Mouse (Mus musculus) spleen, adult 18-20 months (tissue): ENCODE data around the gene Rhbdl1.
"Not testable (repeated sequence)": the region's sequence is repeated elsewhere in the genome, so short reads cannot be mapped to it uniquely, and the experiment has no call there.

Source experiments
- DNase-seq, 2 experiments: peaks; one replicate each; pipeline ENCODE4 v3.0.0; 2022; ENCODE audit warnings: mixed read lengths in 2 of 2

Rhbdl1 gene

DNA sequence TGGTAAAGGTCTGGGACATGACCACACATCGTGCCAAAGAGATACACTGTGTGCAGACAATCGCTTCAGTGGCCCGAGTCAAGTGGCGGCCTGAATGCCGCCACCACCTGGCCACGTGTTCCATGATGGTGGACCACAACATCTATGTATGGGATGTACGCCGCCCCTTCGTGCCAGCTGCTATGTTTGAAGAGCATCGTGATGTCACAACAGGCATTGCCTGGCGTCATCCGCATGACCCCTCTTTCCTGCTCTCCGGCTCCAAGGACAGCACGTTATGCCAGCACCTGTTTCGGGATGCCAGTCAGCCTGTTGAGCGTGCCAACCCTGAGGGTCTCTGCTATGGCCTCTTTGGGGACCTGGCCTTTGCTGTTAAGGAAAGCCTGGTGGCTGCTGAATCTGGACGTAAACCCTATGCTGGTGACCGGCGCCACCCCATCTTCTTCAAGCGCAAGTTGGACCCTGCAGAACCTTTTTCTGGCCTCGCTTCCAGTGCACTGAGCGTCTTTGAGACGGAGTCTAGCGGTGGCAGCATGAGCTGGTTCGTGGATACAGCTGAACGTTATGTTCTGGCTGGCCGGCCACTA, 11.0 kb downstream of the Rhbdl1 start:
- no peak for DNase-seq

DNA sequence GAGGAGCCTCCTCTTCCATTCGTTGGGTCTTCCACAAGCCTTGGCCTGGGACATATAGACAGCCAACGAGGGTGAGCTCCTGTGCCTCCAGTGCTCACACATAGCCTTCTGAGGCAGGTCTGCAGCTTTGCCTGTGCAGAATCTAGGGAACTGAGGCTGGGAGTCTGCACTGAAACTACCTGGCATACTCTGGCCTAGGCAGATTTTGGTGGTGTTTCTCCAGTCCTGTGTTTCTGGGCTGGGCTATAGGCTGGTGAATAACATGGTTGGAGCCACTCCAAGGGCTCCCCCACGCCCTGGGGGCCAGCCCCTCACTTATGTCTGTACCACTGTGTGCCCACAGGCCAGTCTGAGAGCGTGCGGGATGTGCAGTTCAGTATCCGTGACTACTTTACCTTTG, 11.8 kb downstream of the Rhbdl1 start:
- no peak for DNase-seq

DNA sequence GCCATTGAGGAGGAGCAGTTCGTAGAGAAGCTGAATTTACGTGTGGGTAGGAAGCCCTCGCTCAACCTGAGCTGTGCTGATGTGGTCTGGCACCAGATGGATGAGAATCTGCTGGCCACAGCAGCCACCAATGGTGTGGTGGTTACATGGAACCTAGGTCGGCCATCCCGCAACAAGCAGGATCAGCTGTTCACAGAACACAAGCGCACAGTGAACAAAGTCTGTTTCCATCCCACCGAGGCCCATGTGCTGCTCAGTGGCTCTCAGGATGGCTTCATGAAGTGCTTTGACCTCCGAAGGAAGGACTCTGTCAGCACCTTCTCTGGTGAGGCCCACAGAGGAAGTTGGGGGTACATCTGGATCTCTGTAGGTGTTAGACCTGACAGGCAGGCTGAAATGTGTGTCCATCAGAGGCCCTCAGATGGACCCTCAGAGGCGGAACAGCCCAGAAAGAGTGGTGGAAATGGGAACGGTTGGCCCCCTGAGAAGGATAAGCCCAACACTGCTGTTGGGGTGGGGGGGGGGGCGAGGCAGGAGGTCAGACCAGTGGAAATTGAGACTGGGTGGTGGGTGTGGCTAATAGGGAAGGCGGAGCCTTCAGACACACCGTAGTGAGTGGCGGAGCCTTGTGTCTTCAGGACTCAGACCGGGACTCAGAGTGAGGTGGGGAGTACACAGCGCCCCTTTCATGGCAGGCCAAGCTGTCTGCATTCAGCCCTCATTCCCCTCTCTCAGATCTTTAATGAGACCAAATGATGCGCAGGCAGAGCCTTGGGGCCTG, 12.5 kb downstream of the Rhbdl1 start:
- DNase-seq: no peak

DNA sequence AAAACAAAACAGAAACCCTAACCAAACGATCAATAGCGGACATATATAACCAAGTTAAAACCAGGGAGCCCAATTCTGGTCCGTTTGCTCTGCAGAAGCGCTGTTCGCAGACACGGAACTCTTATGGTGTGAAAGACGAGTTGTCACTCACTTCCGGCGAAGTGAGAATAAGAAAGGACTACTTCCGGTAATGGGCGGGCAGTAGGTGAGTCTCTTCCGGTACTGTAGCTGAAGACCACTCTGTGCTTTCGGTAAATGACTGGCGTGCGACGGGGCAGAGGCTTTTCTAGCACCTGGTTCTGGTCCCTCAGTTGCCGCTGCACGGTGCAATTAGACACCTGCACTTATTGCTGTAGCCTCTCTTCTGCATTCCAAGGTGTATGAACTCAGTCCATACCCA, 13.6 kb downstream of the Rhbdl1 start, which contains the start of gene Wdr24:
Gene Wdr24, plus strand, starts transcription at position 176 of the 400 bp plus-strand sequence.
- DNase-seq: peak; percentile 46 to 71

DNA sequence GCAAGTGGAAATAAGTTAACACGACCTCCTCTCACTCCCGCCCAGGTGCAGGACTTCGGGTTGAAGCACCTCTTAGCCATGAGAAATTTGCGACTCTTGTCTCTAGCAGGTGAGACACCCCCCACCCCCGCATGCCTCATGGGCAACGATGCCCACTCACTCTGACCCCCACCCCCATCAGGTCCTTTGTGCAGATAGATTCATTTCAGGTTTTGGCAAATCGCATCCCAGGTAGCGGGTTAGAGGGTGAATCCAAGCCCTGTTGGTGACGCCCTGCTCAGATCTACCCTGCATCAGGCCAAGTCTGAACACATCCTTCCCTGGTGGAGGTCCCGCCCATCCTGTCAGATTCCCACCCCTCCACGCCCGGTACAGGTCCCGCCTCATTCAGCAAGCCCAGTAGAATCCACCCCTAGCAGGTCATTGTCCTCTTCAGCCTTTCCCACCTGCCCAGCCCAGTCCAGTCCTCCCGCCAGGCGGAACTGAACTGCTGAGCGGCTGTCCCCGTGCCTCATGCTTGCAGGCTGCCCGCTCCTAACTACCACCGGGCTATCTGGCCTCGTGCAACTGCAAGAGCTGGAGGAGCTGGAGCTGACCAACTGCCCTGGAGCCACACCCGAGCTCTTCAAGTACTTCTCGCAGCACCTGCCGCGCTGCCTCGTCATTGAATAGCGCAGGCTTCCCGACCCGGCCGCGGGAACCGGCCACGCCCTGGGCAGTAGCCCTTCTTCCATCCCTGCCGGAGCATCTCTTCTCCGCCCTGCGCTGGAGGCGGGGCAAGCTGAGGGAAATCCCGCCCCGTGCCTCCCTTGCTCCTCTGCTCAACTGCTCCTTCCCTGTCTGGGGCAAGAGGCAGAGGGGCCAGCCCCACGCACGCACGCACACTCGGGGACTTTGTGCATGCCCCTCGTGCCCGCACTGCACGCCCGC, 18.0 kb downstream of the Rhbdl1 start:
- no peak for DNase-seq

DNA sequence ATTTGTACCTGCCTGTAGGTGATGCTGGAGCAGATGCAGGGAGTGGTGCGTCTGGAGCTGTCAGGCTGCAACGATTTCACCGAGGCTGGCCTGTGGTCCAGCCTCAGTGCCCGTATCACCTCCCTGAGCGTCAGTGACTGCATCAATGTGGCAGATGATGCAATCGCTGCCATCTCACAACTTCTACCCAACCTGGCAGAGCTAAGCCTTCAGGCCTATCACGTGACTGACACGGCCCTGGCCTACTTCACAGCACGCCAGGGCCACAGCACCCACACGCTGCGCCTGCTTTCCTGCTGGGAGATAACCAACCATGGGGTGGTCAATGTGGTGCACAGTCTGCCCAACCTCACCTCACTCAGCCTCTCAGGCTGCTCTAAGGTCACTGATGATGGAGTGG, 19.4 kb downstream of the Rhbdl1 start:
- no peak for DNase-seq

DNA sequence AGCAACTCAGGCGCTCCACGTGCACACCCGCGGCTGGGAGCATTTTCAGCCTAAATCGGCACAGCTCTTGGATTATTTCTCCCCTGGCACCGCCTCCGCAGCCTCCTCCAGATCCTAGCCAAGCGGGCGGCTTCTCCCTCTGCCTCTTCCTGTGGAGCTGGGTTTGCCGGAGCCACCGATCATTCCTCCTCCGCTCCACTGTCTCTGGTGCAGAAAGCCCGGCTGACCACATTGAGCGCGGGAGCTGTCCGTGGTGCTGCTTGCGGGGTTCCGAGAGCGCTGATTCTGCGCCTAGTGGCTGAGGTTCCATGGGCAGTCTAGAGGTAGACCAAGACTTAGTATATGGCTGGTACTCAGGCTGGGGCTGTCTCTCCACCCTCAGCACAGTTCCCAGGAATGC, 23.6 kb downstream of the Rhbdl1 start:
- peak in 1 of 2 experiments; percentile 75 for DNase-seq

DNA sequence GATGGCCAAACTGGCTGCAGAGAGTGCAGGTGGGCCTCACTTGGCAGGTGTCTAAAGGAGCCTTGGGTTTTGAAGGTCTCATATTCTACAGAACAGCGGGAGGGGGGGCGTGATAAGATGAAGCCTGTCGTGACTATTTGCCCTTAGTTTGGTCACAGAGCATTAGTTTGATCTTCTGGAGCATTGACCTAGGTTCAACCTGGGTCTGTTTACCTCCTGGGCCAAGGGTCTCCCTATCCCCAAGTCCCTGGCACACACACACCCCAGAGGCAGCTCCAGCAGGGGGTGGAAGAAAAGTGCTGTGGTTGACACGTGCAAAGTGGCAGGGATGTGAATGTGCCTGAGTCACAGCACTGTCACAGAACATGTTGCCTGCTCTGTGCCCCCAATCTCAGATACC, 26.2 kb downstream of the Rhbdl1 start:
- DNase-seq: no peak

DNA sequence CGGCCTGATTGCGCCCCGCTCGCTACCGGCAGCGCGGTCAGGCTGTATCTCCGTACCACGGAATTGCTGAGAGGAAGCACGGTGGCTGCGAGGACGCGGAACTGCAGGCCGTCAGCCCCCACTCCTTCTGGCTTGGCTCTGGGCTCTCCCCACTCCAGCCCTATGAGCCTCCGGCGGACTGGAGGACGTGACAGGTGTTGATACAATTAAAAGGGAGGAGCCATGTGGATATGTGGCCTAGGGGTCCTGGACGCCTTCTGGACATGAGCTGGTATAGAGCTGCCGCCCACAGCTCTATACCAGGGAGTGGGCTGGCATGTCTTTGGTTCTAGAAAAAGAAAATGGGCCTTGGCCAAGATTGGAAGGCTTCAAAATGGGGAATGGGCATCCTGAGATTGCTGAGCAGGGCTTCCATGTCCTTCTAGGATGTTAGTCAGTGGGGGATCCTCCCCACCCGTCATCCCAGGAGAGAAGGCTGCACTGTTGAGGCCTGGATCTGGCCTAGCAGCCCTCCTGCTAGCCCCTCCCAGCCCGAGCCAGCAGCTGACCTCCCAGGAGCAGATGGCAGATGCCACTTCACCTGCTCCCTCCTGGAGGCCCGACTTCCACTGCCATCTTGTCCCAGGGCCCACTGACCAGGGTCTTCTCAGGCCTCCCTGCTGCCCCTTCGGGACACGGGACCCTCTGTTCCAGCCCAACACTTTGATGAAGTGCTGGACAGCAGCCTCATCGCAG, 27.3 kb downstream of the Rhbdl1 start:
- no peak for DNase-seq

DNA sequence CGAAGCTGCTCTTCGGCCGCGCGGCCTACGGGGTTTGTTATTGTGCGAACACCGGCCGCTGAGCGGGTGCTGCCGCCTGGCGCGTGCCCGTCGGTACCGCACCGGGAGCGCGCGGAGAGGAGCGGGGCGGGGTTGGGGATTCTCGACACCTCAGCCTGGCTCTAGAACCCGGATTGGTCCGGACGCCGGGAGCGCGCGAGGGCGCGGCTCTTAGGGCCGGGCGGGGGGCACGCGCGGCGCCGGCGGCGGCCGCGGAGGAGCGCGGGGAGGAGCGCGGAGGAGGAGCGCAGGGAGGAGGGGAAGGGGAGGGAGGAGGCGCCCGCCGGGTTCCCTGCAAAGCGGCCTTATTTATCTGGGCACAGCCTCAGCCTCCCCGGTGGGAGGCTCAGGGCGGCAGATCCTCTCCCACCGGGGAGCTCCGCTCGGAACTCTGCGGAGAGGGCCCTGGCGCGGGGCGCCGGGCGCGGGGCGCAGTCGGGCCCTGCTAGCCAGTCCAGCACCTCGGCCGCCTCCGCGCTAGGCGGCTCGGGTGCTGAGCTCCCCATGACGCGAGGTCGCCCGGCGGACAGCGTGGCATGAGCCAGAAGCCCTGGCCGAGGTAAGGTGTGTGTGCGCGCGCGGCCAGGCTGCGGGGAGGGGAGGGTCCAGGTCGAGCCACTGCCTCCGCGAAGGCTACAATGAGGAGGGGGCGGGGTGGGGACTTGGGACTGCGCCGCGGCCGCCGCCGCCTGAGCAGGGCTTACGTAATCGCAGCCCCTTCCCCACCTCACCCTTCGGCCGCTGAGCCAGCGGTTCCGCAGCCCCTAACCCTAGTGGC, 28.1 kb downstream of the Rhbdl1 start, which contains the start of gene Fbxl16:
Gene Fbxl16, plus strand, starts transcription at position 297 of the 817 bp plus-strand sequence.
- no peak for DNase-seq

DNA sequence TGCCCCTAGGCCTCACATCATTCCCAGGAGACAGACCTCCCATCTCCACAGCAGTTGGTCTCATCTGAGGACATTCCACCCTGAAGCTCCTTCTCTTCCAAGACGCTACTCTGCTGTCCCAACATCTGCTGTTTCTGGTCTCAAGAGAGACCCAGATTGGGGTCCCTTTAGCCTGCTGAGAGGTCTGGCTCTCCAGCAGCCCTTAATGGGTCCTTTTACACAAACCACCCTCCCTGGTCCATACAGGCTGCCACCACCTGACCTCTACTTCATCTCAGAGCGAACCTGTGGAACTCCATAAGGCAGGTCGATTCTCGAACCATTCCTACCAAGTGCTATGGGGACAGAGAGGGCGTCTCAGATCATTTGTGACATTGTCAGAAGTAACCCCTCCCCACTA, 29.1 kb downstream of the Rhbdl1 start:
- no peak for DNase-seq

DNA sequence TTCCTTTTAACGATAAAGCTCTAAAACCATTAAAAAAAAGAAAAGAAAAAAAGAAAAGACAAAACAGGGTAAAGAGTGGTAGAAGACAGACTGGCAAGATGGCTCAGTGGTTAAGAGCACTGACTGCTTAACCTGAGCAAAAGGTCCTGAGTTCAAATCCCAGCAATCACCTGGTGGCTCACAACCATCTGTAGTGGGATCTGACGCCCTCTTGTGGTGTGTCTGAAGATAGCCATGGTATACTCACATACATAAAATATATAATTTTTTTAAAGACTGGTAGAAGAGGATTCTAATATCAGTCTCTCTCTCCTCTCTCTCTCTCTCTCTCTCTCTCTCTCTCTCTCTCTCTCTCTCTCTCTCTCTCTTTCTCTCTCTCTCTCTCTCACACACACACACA, 29.6 kb downstream of the Rhbdl1 start:
- not testable (repeated sequence) for DNase-seq

DNA sequence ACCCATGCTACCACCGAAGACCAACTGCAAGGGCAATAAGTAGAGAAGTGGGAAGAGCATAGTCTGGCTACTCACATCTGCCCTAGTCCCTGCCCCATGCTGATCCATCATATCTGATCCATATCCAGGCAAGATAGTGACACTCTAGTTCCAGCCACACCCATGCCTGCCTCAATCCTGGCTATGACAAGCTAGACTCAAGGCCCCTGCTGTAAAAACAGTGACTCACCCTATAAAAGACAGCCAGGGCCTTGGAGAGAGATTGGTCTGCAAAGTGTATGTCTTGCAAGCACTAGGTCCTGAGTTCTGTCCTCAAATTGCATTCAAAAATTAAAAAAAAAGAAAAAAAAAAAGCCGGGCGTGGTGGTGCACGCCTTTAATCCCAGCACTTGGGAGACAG, 30.6 kb downstream of the Rhbdl1 start:
- DNase-seq: no peak

DNA sequence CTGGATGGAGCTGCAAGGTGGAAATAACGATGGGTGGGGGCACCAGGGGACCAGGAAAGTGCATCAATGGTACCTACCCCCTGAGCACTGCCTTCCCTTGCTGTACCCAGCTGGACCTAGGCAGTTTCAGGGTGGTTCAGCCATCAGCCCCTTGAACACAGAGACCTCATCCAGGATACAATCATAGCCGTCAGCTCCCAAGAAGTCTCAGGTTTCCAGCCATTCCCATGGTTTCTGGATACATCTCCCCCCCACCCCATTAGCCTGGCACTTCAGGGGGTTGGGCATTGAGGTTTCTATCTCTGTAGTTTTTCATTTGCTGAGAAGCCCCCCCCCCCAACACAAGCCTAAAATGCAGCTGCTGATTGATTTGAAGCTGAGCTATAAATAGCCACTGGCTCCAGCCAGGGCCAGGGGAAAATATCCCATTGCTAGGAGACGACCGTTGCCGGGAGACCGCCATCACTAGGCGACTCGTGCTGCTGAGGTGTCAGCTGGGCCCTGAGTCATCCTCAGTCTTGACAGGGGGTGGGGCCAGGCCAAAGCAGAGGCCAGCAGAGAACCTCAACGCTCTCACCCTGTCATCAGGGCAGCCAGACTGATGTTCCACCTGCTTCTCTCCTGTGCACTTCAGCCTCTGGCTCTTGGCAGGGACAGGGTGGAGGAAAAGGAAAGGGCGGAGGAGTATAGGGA, 34.1 kb downstream of the Rhbdl1 start:
- DNase-seq: no peak

DNA sequence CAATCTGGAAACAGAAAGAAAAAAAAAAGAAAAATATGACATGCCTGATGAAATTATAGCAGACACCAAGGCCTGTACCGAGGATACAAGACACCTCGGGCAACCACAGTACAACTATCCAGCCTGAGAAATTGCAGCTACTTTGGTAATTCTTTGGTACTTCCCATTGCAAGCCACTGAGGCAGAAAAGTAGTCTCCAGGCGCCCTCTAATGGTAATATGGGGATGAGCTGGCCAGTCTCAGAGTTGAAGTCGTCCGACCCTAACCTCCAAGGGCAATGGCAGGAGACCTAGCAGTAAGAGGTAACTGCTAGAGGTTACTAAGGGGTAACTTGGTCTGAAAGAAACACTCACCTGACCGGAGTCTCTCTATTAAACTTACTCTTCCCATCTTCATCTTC, 36.1 kb downstream of the Rhbdl1 start:
- DNase-seq: peak; percentile 49 to 57

DNA sequence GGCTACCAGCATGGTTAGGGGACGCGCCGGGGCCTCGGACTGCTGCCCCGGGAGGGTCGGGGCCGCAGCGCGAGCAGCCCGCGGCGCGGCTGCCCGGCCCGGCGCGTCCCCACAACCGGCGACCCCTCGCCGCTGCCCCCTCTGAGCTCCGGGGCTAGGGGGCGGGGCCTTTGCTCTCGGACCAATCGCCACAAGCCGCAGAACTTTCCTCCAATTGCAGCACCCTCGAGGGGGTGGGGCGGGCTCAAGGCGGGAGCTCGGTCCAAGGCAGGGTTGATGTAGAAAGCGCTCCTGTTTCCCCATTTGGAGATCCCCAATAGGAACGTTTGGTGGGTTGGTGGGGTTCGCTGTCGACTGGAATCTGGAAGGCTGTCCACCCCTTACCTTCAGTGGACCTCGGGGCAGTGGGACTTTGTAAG, 40.1 kb downstream of the Rhbdl1 start, which contains the start of gene Metrn:
Gene Metrn, minus strand, starts transcription at position 186 of the 419 bp plus-strand sequence.
- peak; percentile 74 to 89 for DNase-seq

DNA sequence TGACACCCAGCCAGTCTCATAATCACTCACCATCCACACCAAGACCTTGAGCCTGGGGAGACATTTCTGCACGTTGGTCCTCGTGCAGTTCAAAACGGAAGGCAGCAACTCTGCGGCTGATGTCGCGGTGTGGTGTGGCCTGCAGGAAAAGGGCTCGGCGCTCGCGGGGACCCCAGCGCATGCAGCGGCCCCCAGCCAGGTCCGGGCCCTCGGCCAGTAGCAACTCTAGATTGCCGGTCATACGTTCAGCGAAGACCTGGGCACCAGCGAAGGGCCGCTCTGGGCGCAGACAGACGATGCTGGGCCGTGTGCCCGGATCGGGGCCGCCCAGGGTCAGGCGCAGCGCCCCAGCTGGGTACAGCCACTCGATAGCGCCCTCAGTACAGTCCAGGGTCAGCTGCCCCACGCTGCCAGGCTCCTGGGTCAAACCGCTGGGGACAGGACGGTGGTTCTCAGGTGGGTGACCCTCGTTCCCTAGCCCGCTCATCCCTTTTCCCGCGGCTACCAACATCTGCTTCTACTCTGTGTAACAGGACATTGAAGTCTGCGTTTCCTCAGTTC, 40.8 kb downstream of the Rhbdl1 start:
- DNase-seq: peak in 1 of 2 experiments; percentile 26

DNA sequence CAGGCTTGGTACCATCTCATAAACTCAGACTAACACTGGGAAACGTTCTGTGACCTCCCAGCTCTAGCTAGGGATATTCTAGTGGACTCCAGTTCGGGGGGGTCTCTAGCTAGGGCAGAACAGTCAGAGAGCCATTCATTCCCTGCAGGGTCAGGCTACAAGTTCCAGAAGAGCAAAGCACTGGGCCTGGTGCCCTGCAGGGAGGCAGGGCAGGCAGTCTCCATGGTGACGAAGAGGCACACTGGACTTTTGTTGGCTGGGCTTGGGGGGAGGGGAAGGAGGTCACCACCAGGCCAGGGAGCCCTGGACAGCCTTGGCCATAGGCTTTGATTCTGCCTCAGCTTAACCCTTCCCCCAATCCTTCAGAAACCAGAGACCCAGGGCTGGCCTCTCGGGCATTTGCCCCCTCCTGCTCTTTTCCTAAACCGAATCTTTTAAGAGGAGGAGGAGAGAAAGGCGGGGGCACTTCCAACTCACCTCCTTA, 41.4 kb downstream of the Rhbdl1 start, which contains the start of gene AC134908.4:
Gene AC134908.4, minus strand, starts transcription at position 51 of the 484 bp plus-strand sequence.
- DNase-seq: no peak

DNA sequence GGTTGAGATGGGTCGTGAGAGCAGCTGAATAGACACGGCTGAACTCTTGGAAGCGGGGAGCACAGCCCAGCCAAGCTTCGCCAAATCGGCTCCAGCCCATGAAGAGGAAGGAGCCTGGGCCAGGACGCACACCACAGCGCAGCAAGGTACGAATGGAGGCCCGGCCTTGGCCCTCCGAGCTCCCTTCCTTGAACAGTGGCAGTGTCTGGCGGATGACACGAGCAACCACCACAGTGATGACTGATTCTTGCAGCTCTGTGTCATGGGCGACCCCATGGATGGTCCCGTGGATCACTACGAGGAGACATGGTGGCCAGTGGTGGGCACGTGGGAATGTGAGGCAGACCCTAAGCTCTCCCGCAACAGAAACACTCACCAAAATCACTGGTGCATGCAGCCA, 42.1 kb downstream of the Rhbdl1 start:
- no peak for DNase-seq

DNA sequence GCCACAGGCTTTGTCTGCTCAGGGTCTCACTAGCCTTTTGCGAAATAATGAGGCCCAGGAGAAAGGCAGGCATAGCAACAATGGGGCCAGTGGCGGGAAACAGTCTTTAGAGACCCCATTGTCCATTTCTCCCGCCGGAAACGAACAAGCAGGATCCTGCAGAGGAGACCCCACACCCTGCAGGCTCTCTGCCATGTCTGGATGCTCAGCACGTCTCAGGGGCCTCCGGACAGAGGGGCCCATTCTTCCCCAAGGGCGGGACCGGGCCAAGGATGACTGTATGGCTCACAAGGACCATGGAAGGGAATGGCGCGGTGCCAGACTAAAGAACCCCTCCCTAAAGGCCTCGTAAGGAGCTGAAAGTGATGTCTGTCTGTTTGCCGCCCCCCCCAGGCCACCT, 42.9 kb downstream of the Rhbdl1 start:
- no peak for DNase-seq
